Mouse (Mus musculus) hindbrain, embryonic 15.5 days (tissue): ENCODE data around the gene Tmprss13. TPM values are rescaled to one million over a fixed set of nuclear protein-coding genes. Genes with fewer than 3 reads are reported as not detected.

Experiments used
- ATAC-seq: fragments of 200-750 bp; cut with Nextera tagmentation; 2 replicates; pipeline ENCODE4 v1.8.0; 2017; ENCODE audit warnings: low read depth, moderate number of reproducible peaks, moderate TSS enrichment; ENCODE audit not compliant: low FRiP score
- H3K27ac ChIP-seq: fragments of 300-500 bp; sonication (generic); replicated peaks from 2 replicates; pipeline ENCODE4 v1.5.1; 2015; ENCODE audit warnings: mild to moderate bottlenecking, inconsistent platforms
- H3K27me3 ChIP-seq: fragments of 300-500 bp; sonication (generic); 2 replicates; pipeline ENCODE4 v1.6.1; 2015; ENCODE audit warnings: control low read depth, inconsistent platforms
- H3K36me3 ChIP-seq: fragments of 300-500 bp; sonication (generic); 2 replicates; pipeline ENCODE4 v1.6.1; 2015; ENCODE audit warnings: control low read depth, inconsistent platforms
- H3K4me1 ChIP-seq: fragments of 300-500 bp; sonication (generic); replicated peaks from 2 replicates; pipeline ENCODE4 v1.6.1; 2015; ENCODE audit warnings: control low read depth, inconsistent platforms
- H3K4me2 ChIP-seq: fragments of 300-500 bp; sonication (generic); 2 replicates; pipeline ENCODE4 v1.6.1; 2015; ENCODE audit warnings: moderate library complexity, mild to moderate bottlenecking, inconsistent platforms
- H3K4me3 ChIP-seq: fragments of 300-500 bp; sonication (generic); 2 replicates; pipeline ENCODE4 v1.5.1; 2015; ENCODE audit warnings: mild to moderate bottlenecking, inconsistent platforms
- H3K9ac ChIP-seq: fragments of 300-500 bp; sonication (generic); 2 replicates; pipeline ENCODE4 v1.6.1; 2015; ENCODE audit warnings: inconsistent platforms
- H3K9me3 ChIP-seq: fragments of 300-500 bp; sonication (generic); 2 replicates; pipeline ENCODE4 v1.6.1; 2016; ENCODE audit warnings: control low read depth, inconsistent platforms
- WGBS: fragments of 180-500 bp; shearing (Covaris S2); methylation state at CpG from one replicate; pipeline ENCODE4 v1.1.7; 2015; 5-methylcytosine and 5-hydroxymethylcytosine counted together
- polyA plus RNA-seq: library from polyadenylated mRNA; unstranded; fragments of >200 nt; fragmentation: Nextera tagmentation; extraction: Ambion mirVana; gene quantifications from 2 replicates; pipeline ENCODE4 v1.2.1, GENCODE M21; 2015

The Tmprss13 gene
- polyA plus RNA-seq, 1 experiment from 2014 or later: not detected

- Histone ChIP-seq H3K4me3 (no peak overlapping the region), H3K9me3 (no peaks in the 10 kb centered on the region), H3K27ac (no peak overlapping the region), H3K9ac (no peak overlapping the region), H3K36me3 (no peaks in the 10 kb centered on the region), H3K4me1 (no peaks in the 10 kb centered on the region), H3K27me3 (no peaks in the 10 kb centered on the region), H3K4me2 (no peak overlapping the region)
- ATAC-seq: 0 out of 2 replicates have a peak, but pooled peaks have one; percentile 45
- WGBS: 73% methylated on average over 2 of the region's 2 CpGs
Measured at GRCm38 (mm10) chr9:45345516-45345915, 26.6 kb downstream of the Tmprss13 start.

GRCm38 (mm10) chr9:45346276-45346675, 27.4 kb downstream of the Tmprss13 start:
- H3K4me2 ChIP-seq: no peak overlapping the region
- no peaks in the 10 kb centered on the region for H3K9me3 ChIP-seq
- no peak for ATAC-seq
- H3K27ac ChIP-seq: no peak overlapping the region
- no peak overlapping the region for H3K4me3 ChIP-seq
- WGBS: 60% methylated on average over 6 of the region's 6 CpGs
- no peaks in the 10 kb centered on the region for H3K36me3 ChIP-seq
- H3K4me1 ChIP-seq: no peaks in the 10 kb centered on the region
- no peaks in the 10 kb centered on the region for H3K27me3 ChIP-seq
- no peak overlapping the region for H3K9ac ChIP-seq

- Histone ChIP-seq H3K36me3 (no peaks in the 10 kb centered on the region), H3K4me2 (no peak overlapping the region), H3K27me3 (no peaks in the 10 kb centered on the region), H3K27ac (no peak overlapping the region), H3K4me1 (no peaks in the 10 kb centered on the region), H3K9ac (no peak overlapping the region), H3K4me3 (no peak overlapping the region), H3K9me3 (no peaks in the 10 kb centered on the region)
- WGBS: 80% methylated on average over 6 of the region's 6 CpGs
- no peak for ATAC-seq
Measured at GRCm38 (mm10) chr9:45348560-45348959, 29.7 kb downstream of the Tmprss13 start.

GRCm38 (mm10) chr9:45349181-45349580, 30.3 kb downstream of the Tmprss13 start:
- H3K4me3 ChIP-seq: no peak overlapping the region
- H3K9me3 ChIP-seq: no peaks in the 10 kb centered on the region
- H3K27ac ChIP-seq: no peak overlapping the region
- H3K4me1 ChIP-seq: no peaks in the 10 kb centered on the region
- H3K4me2 ChIP-seq: no peak overlapping the region
- 15% methylated on average over 4 of the region's 4 CpGs for WGBS
- no peaks in the 10 kb centered on the region for H3K27me3 ChIP-seq
- no peaks in the 10 kb centered on the region for H3K36me3 ChIP-seq
- ATAC-seq: no peak
- H3K9ac ChIP-seq: no peak overlapping the region

- 51% methylated on average over 5 of the region's 5 CpGs for WGBS
- H3K9me3 ChIP-seq: no peaks in the 10 kb centered on the region
- H3K9ac ChIP-seq: no peak overlapping the region
- ATAC-seq: no peak
- H3K4me3 ChIP-seq: no peak overlapping the region
- H3K27ac ChIP-seq: no peak overlapping the region
- H3K27me3 ChIP-seq: no peaks in the 10 kb centered on the region
- no peaks in the 10 kb centered on the region for H3K4me1 ChIP-seq
- H3K36me3 ChIP-seq: no peaks in the 10 kb centered on the region
- H3K4me2 ChIP-seq: no peak overlapping the region
Measured at GRCm38 (mm10) chr9:45349851-45350250, 31.0 kb downstream of the Tmprss13 start.

- no peak overlapping the region for H3K4me2 ChIP-seq
- H3K9me3 ChIP-seq: no peaks in the 10 kb centered on the region
- WGBS: 88% methylated on average over 2 of the region's 2 CpGs
- no peak overlapping the region for H3K9ac ChIP-seq
- H3K27ac ChIP-seq: no peak overlapping the region
- no peak for ATAC-seq
- no peaks in the 10 kb centered on the region for H3K27me3 ChIP-seq
- no peaks in the 10 kb centered on the region for H3K36me3 ChIP-seq
- no peak overlapping the region for H3K4me3 ChIP-seq
- no peaks in the 10 kb centered on the region for H3K4me1 ChIP-seq
Measured at GRCm38 (mm10) chr9:45355192-45355591, 36.3 kb downstream of the Tmprss13 start.

- Histone ChIP-seq H3K36me3 (no peaks in the 10 kb centered on the region), H3K27ac (no peak overlapping the region), H3K27me3 (no peaks in the 10 kb centered on the region), H3K4me1 (no peaks in the 10 kb centered on the region), H3K4me3 (no peak overlapping the region), H3K9me3 (no peaks in the 10 kb centered on the region), H3K9ac (no peak overlapping the region), H3K4me2 (no peak overlapping the region)
- WGBS: 72% methylated on average over 7 of the region's 7 CpGs
- ATAC-seq: no peak
Measured at GRCm38 (mm10) chr9:45358356-45358755, 39.5 kb downstream of the Tmprss13 start.

- Histone ChIP-seq H3K4me2 (no peak overlapping the region), H3K4me1 (peaks cover 5% of the 10 kb centered on the region; the same call in 1 of the 2 replicates), H3K27me3 (no peaks in the 10 kb centered on the region), H3K9me3 (no peaks in the 10 kb centered on the region), H3K9ac (no peak overlapping the region), H3K36me3 (no peaks in the 10 kb centered on the region), H3K4me3 (no peak overlapping the region), H3K27ac (no peak overlapping the region)
- WGBS: 41% methylated on average over 2 of the region's 2 CpGs
- ATAC-seq: no peak
Measured at GRCm38 (mm10) chr9:45362051-45362461, 43.2 kb downstream of the Tmprss13 start.

GRCm38 (mm10) chr9:45363639-45364214, 44.8 kb downstream of the Tmprss13 start:
- H3K36me3 ChIP-seq: no peaks in the 10 kb centered on the region
- ATAC-seq: no peak
- H3K27ac ChIP-seq: no peak overlapping the region
- H3K9ac ChIP-seq: no peak overlapping the region
- no peaks in the 10 kb centered on the region for H3K27me3 ChIP-seq
- H3K9me3 ChIP-seq: no peaks in the 10 kb centered on the region
- H3K4me1 ChIP-seq: peaks cover 5% of the 10 kb centered on the region; the same call in 1 of the 2 replicates
- no peak overlapping the region for H3K4me2 ChIP-seq
- no peak overlapping the region for H3K4me3 ChIP-seq
- 50% methylated on average over 7 of the region's 7 CpGs for WGBS

GRCm38 (mm10) chr9:45367716-45368115, 48.8 kb downstream of the Tmprss13 start:
- no peak overlapping the region for H3K9ac ChIP-seq
- no peak overlapping the region for H3K4me3 ChIP-seq
- H3K9me3 ChIP-seq: no peaks in the 10 kb centered on the region
- H3K36me3 ChIP-seq: no peaks in the 10 kb centered on the region
- ATAC-seq: no peak
- peaks cover 33% of the 10 kb centered on the region for H3K4me1 ChIP-seq
- H3K27me3 ChIP-seq: no peaks in the 10 kb centered on the region
- H3K27ac ChIP-seq: no peak overlapping the region
- no peak overlapping the region for H3K4me2 ChIP-seq
- WGBS: 65% methylated on average over 8 of the region's 8 CpGs

- WGBS: 83% methylated on average over 5 of the region's 5 CpGs
- Histone ChIP-seq H3K4me2 (no peak overlapping the region), H3K4me3 (no peak overlapping the region), H3K9ac (no peak overlapping the region), H3K27me3 (no peaks in the 10 kb centered on the region), H3K36me3 (no peaks in the 10 kb centered on the region), H3K9me3 (no peaks in the 10 kb centered on the region), H3K4me1 (peaks cover 40% of the 10 kb centered on the region), H3K27ac (no peak overlapping the region)
- ATAC-seq: no peak
Measured at GRCm38 (mm10) chr9:45368341-45368901, 49.5 kb downstream of the Tmprss13 start.

GRCm38 (mm10) chr9:45370117-45370561, 51.2 kb downstream of the Tmprss13 start, which contains the start of gene Fxyd6:
Gene Fxyd6 (plus strand): TSS chr9:45370185.
- under 1% methylated on average over 28 of the region's 28 CpGs for WGBS
- Histone ChIP-seq H3K36me3 (no peaks in the 10 kb centered on the region), H3K27me3 (no peaks in the 10 kb centered on the region), H3K4me3 (peak within 1 kb of the TSS; percentile 72), H3K9ac (peak within 1 kb of the TSS; percentile 75), H3K9me3 (no peaks in the 10 kb centered on the region), H3K4me2 (peak within 1 kb of the TSS; percentile 76), H3K4me1 (peaks cover 38% of the 10 kb centered on the region), H3K27ac (peak within 1 kb of the TSS; percentile 89)
- peak; percentile 78; the same call in 1 of the 2 replicates for ATAC-seq
